Mouse (Mus musculus) effector memory CD4-positive, alpha-beta T cell, adult 5 months (primary cell): ENCODE data around the gene Zer1. TPM values are rescaled to one million over a fixed set of nuclear protein-coding genes. Genes with fewer than 3 reads are reported as not detected.

ENCODE experiments used
- polyA plus RNA-seq: library from polyadenylated mRNA; unstranded; fragments of 100-300 nt; shearing (Covaris generic); gene quantifications from one replicate; pipeline ENCODE4 v1.2.1, GENCODE M21; 2017

Zer1 gene
- 34.9 TPM for polyA plus RNA-seq

DNA sequence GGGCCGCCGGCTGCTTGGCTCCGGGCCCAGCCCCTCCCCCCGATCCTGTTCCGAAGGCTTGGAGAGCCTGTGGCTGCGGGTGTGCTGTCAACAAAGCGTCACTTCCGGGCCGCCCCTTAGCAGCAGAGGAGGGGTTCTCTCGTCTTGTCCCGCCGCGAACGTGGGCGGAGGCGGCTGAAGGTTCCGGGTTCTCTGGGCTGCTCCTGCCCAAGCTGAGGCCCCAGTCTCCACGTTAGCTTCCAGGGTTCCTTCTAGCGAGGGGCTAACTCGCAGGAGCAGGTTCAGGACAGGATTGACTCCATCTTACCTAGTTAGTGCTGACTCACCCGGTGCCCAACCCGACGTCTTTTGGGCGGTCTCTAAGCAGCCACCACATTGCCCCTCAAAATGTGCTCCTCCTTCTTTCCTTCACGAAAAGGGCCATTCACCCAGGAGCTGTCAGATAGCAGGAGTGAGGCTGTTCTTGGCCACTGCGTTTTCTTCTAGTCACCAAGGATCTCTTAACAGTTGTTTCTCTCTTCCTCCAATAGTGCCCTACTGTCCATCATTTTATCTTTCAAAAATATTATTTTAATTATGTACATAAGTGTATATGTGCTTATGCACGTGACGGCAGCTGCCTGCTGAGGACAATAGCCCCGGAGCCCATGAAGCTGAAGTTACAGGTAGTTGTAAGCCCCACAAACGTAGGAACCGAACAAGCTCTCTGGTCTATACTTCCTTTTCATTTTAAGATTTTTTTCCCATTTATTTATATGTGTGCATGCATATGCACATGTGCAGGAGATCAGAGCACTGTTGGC, at the start of gene Zer1:
Gene Zer1 (minus strand): TSS at position 114 of the 803 bp plus-strand sequence.

DNA sequence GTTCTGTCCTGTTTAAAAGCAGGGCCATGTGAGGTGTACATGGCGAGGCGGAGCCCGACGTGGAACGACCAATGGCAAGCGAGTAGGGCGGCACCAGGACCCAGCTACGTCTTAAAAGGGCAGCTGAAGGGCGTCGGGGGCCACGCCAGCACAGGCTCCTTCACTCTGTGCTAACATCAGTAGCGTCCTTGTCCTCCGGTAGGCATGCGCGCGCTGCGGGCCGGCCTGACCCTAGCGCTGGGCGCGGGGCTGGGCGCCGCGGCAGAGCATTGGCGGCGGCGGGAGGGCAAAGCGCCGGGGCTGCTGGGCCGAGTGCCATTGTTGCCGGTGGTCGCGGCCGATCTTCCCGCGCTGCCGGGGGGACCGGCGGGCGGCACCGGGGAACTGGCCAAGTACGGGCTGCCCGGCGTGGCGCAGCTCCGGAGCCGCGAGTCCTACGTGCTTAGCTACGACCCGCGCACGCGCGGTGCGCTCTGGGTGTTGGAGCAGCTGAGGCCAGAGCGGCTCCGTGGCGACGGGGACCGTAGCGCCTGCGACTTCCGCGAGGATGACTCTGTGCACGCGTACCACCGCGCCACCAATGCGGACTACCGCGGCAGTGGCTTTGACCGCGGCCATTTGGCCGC, 47.1 kb upstream of the Zer1 start, which contains the start of gene Endog:
Gene Endog (plus strand): TSS at position 123 of the 626 bp plus-strand sequence.

DNA sequence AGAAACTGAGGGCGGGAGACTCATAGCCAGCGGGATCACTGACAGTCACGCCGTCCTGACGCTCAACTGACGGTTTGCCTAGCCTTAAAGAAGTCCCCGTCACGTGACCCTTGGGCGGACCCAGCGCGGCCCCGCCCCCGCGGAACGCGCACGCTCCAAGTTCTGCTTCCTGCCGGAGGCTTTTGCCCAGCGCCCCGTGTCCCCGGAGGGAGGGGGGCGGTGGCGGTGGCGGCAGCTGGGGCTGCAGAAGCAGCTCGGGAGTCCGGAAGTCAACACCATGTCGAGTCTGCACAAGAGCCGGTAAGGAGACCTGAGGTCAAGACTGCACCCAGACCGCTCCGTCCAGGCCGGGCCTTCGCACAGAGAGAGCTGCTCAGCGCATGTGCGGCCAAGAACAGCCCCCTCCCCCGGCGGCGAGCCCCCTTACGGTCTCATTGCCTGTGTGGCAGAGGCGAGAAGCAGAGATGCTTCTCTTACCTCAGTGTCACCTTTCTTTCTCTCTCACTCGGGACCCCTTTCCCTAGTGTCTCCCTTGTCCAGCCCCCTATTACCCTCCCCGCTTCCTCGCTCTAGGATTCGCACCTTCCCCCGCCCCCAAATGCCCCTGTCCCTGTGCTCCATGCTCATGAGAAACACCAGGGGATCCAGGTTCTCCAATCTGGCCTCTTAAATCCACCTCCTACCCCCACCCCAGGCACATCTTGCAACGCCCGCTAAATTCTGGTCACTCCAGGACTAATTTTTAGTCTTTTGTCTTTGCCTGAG, 9.4 kb upstream of the Zer1 start, which contains the start of gene Tbc1d13:
Gene Tbc1d13 (plus strand): TSS at position 134 of the 765 bp plus-strand sequence.

DNA sequence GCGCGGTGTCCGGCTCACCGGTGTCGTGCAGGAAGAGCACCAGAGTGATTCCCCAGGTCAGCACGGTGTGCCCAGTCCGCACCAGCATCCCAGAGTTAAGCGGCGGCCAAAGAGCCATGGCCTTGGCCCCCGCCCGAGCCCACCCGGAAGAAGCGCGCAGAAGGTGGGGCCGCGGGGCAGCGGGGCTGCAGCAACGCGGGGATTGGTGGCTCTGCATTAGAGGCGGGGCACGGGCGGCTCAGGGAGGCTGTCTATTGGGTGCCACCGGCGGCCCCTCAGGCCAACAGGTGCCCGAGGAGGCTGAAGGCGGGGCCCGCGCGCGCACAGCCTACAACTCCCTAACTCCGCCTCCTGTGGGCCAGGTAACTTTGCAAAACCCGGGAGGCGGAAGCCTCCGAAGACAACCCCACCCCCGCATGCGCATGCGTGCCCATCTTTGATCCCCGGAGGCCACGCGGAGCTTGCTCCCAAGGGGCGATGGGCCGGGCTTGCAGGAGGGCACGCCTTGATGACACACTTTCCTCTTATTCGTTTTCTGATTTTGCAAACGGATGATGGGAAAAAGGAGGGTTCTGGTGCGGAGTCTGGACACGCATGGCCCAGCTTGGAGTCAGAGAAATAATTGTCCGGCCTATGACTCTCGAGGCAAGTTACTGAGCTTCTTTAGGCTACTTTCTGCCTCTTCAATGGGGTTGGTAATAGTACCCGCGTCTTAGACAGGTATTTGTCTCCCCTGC, 30.7 kb downstream of the Zer1 start, which contains the start of gene Zdhhc12:
Gene Zdhhc12 (minus strand): TSS at position 178 of the 737 bp plus-strand sequence.

DNA sequence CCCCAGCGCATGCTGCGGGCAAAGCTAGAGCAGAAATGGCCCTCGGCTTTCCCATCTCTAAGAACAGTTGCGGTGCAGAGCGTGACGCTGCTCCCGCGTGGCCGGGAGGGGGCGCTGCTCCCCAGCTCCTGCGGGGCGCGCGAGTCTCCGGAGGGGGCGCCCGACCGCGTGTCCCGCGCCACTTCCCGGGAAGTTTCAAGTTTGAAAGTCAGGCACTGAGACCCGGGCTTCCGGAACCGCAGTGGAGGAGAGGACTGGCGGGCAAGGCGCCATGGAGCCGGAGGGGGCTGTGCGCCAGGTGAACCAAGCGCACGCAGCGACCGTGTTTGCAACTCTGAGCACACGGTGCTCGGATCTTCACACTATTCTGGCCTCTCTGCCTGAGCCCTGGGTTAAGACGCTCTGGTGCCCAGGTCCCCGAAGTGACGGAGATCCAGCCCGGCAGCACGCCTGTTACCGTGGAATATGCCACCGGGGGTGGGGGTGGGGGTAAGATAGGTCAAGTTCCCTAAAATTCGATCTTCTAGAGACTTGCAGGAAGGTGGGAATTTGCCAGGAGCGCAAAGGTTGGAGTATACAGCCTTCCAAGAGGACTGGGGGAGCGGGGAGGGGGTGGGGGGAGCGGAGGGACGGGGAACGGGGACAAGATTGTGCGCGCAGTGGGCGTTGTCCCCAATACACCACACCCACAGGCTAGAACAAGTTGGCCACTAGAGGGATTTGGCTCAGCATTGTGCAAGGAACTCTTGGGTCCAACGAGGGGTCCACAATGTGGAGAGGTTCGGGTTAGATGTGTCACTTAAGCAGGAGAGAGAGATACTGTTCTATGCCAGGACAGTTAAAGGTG, 46.7 kb downstream of the Zer1 start, which contains the start of gene Pkn3:
Gene Pkn3 (plus strand): TSS at position 183 of the 847 bp plus-strand sequence.

DNA sequence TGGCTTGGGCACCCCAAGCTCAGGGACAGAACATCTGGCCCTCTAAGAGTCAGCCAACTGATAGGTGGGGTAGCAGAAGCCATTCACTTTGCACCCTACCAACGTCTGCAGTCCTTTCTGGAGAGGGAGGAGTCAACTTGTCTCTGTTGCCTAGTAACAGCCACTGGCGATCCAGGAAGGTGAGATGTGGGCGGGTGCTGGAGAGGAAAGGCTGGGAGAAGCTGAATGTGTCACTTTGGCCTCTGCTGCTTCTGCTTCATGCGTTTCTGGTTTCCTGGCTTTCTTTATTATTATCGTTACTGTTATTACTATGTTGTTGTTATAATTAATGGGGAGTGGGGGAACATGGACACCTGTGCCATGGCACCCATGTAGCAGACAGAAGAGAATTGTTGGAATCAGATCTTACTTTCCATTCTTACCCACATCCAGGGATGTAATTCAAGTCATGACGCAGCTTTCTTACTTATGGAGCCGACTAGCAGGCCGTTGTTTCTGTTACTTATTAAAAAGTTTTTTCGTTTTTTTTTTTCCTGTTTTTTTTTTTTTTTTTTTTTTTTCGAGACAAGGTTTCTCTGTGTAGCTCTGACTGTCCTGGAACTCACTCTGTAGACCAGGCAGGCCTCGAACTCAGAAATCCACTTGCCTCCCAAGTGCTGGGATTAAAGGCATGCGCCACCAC, 67.0 kb downstream of the Zer1 start, which contains the start of gene Set:
Gene Set (plus strand): TSS at position 156 of the 682 bp plus-strand sequence.

DNA sequence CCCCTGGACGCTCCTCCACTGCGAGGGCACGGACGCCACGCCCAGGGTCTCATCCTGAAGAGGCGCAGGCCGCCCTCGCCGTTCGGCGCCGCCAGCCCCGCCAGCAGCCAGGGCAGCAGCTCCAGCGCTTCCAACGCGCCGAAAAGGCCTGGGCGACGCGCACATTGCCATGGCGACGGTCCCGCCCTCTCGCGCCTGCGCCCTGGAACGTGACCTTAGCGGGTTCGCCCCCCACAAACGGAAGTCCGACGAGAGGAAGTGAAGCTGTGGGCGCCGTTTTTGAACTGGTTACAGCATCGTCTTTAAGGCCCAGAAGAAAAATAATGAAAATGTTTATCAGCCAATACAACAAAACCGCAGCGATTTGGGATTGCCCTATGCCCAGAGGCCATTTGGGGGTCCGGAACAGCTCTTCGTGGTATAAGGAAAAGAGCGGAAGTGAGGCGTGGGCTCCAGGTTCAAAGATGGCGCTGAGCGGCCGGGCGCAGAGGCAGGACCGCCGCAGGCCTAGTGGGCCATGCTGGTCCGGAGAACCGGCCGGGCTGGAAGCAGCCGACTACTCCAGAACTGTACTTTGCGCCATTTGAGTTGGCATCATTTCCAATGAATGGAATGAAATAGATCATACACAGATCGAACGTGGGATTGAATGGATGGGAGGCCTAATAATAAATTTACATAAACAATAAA, 75.5 kb downstream of the Zer1 start, which contains the start of gene Wdr34:
Gene Wdr34 (minus strand): TSS at position 183 of the 690 bp plus-strand sequence.

Other genes starting within 250 kb of the Zer1 start
- gene Odf2, start 235.4 kb downstream of the Zer1 start, polyA plus RNA-seq = 71.8 TPM
- gene Gle1, start 189.2 kb downstream of the Zer1 start, polyA plus RNA-seq = 46.3 TPM
- 87.5 TPM for gene Sptan1, start 159.0 kb downstream of the Zer1 start, polyA plus RNA-seq
- 2.3 TPM for gene Wdr34, start 75.7 kb downstream of the Zer1 start, polyA plus RNA-seq
- gene Set, start 67.2 kb downstream of the Zer1 start, polyA plus RNA-seq = 282 TPM
- gene Pkn3, start 46.9 kb downstream of the Zer1 start, polyA plus RNA-seq = 1.7 TPM
- 8.1 TPM for gene Zdhhc12, start 30.9 kb downstream of the Zer1 start, polyA plus RNA-seq
- gene Tbc1d13, start 9.2 kb upstream of the Zer1 start, polyA plus RNA-seq = 5.0 TPM
- 19.4 TPM for gene Endog, start 46.9 kb upstream of the Zer1 start, polyA plus RNA-seq
- gene Spout1, start 53.9 kb upstream of the Zer1 start, polyA plus RNA-seq = 25.6 TPM
- 5.6 TPM for gene Kyat1, start 81.3 kb upstream of the Zer1 start, polyA plus RNA-seq
- gene Lrrc8a, start 113.1 kb upstream of the Zer1 start, polyA plus RNA-seq = 4.2 TPM
- gene Gm28035, start 116.0 kb upstream of the Zer1 start, polyA plus RNA-seq = 0.92 TPM
- gene Phyhd1, start 141.6 kb upstream of the Zer1 start, polyA plus RNA-seq = 1.6 TPM
- not detected for gene Gm28038, start 156.5 kb upstream of the Zer1 start, polyA plus RNA-seq
- gene Dolk, start 161.7 kb upstream of the Zer1 start, polyA plus RNA-seq = 9.0 TPM
- gene Nup188, start 161.8 kb upstream of the Zer1 start, polyA plus RNA-seq = 20.7 TPM
- gene Sh3glb2, start 234.8 kb upstream of the Zer1 start, polyA plus RNA-seq = 99.5 TPM
- 7.7 TPM for gene Miga2, start 239.6 kb upstream of the Zer1 start, polyA plus RNA-seq